Mouse (Mus musculus) C2C12 (cell line): Measurements from ENCODE around the gene Sfxn5.

Source experiments
- CEBPB ChIP-seq: IDR thresholded peaks from one replicate; pipeline ENCODE4 v1.6.1; 2011; ENCODE audit warnings: low read depth, mild to moderate bottlenecking, control low read depth, moderate library complexity
- CTCF ChIP-seq: IDR thresholded peaks from one replicate; pipeline ENCODE4 v1.5.1; 2011; ENCODE audit not compliant: control insufficient read depth, insufficient read depth, insufficient read length
- FOSL1 ChIP-seq: IDR thresholded peaks from one replicate; pipeline ENCODE4 v1.8.0; 2011; ENCODE audit warnings: mild to moderate bottlenecking, low read length; ENCODE audit not compliant: poor library complexity, insufficient read depth, severe bottlenecking
- MAX ChIP-seq: IDR thresholded peaks from one replicate; pipeline ENCODE4 v1.6.1; 2011; ENCODE audit warnings: mild to moderate bottlenecking, control low read depth
- MYOG ChIP-seq: IDR thresholded peaks from one replicate; pipeline ENCODE4 v1.6.1; 2011; ENCODE audit not compliant: control insufficient read depth, insufficient read length; ENCODE audit errors: extremely low read depth
- USF1 ChIP-seq: IDR thresholded peaks from one replicate; pipeline ENCODE4 v1.6.1; 2011; ENCODE audit warnings: low read depth, mild to moderate bottlenecking, control low read depth, moderate library complexity

- no peak for TF ChIP-seq CTCF
- TF ChIP-seq MAX = no peak
- TF ChIP-seq MYOG = no peak
- TF ChIP-seq USF1 = no peak
- TF ChIP-seq CEBPB = no peak
- no peak for TF ChIP-seq FOSL1
These were observed 27.4 kb downstream of the Sfxn5 start for GRCm38 (mm10) chr6:85305826-85306225.
